Mouse (Mus musculus) kidney, embryonic 14.5 days (tissue): ENCODE measurements at regions not wholly inside any gene's neighbourhood (a gene's known extent, or its start where the extent isn't known, plus 50 kb on each side); places are given as distances from the start of the nearest gene placed in this dataset. TPM values are rescaled to one million over a fixed set of nuclear protein-coding genes. Genes with fewer than 3 reads are reported as not detected.

ENCODE experiments used
- ATAC-seq: fragments of 200-750 bp; cut with Nextera tagmentation; 2 replicates; pipeline ENCODE4 v1.8.0; 2017; ENCODE audit warnings: moderate number of reproducible peaks, mild to moderate bottlenecking, moderate TSS enrichment, moderate library complexity; ENCODE audit not compliant: low FRiP score, low TSS enrichment
- H3K27ac ChIP-seq: fragments of 300-500 bp; sonication (generic); 2 replicates; pipeline ENCODE4 v1.5.1; 2014; ENCODE audit warnings: low read depth, mild to moderate bottlenecking, low read length, moderate library complexity, mixed read lengths
- H3K27me3 ChIP-seq: fragments of 300-500 bp; sonication (generic); 2 replicates; pipeline ENCODE4 v1.6.1; 2014; ENCODE audit warnings: mild to moderate bottlenecking, low read length; ENCODE audit not compliant: control insufficient read depth, insufficient read depth
- H3K36me3 ChIP-seq: fragments of 300-500 bp; sonication (generic); 2 replicates; pipeline ENCODE4 v1.6.1; 2014; ENCODE audit warnings: low read length, mixed read lengths; ENCODE audit not compliant: control insufficient read depth, insufficient read depth
- H3K4me1 ChIP-seq: fragments of 300-500 bp; sonication (generic); 2 replicates; pipeline ENCODE4 v1.6.1; 2014; ENCODE audit warnings: low read length, mixed read lengths; ENCODE audit not compliant: control insufficient read depth, insufficient read depth
- H3K4me2 ChIP-seq: fragments of 300-500 bp; sonication (generic); replicated peaks from 2 replicates; pipeline ENCODE4 v1.6.1; 2014; ENCODE audit warnings: low read depth, mild to moderate bottlenecking, low read length
- H3K4me3 ChIP-seq: fragments of 300-500 bp; sonication (generic); 2 replicates; pipeline ENCODE4 v1.5.1; 2014; ENCODE audit warnings: mild to moderate bottlenecking, low read length
- H3K9ac ChIP-seq: fragments of 300-500 bp; sonication (generic); 2 replicates; pipeline ENCODE4 v1.6.1; 2014; ENCODE audit warnings: low read depth, mild to moderate bottlenecking, low read length, moderate library complexity
- H3K9me3 ChIP-seq: fragments of 300-500 bp; sonication (generic); 2 replicates; pipeline ENCODE4 v1.6.1; 2016; ENCODE audit warnings: low read length; ENCODE audit not compliant: control insufficient read depth
- WGBS: fragments of 180-500 bp; shearing (Covaris S2); extraction: QIAGEN DNeasy Blood & Tissue Kit; methylation state at CpG from one replicate; pipeline ENCODE4 v1.1.7; 2014; 5-methylcytosine and 5-hydroxymethylcytosine counted together
- microRNA-seq: library from miRNA; unstranded; fragments of <30 nt; microRNA quantifications from one replicate; pipeline ENCODE4, GENCODE M21; 2016

DNA sequence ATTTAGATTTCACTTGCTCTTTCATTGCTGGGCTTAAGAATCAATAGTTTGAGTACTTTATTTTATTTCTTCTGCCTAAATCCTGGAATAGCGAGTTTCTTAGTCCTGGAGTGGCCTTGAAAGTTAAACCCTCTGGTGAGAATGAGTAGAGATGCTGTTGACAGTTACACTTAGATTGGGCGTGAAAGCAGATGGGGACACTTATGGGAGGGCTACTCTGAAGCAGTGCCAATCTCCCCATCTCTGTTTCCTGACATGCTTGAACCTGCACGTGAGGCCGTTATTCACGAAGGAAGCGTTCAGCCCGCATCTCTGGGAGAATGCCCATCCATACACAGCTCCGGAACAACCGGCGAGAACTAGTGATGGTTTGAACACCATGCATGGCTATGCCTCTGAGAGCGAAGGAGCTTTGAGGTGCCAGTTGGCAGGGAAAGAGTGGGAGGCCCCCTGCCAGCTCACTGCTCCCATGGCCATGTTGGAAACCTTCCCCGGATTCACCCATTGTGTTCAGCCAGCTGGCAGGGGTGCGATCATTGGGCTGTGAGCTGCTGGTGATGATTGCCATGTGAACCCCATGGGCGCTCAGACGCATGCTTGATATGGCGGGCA is 792.2 kb upstream of the Got2 start:
- no peaks in the 10 kb centered on the region for H3K9me3 ChIP-seq
- H3K4me2 ChIP-seq: no peak overlapping the region
- no peaks in the 10 kb centered on the region for H3K4me1 ChIP-seq
- no peak for ATAC-seq
- no peak overlapping the region for H3K4me3 ChIP-seq
- H3K27ac ChIP-seq: no peak overlapping the region
- 95% methylated on average over 16 of the region's 16 CpGs for WGBS
- no peaks in the 10 kb centered on the region for H3K36me3 ChIP-seq
- H3K9ac ChIP-seq: no peak overlapping the region
- no peaks in the 10 kb centered on the region for H3K27me3 ChIP-seq

DNA sequence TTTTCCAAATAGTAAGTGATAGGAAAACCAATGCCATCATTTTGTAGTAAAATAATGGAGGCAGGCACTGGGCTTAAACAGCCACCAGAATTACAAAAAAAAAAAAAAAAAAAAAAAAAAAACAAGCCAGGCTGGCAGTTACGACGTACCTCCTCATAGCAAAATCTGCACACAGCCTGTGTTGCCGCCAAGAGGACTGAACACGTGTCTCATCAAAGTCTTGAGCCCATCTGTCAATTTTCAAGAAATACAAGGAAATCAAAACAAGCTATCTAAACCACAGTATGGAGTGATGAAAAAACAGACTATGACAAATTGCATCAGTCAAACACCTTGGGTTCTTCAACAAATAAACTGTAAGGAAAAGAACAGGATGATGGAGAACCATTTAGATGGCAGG is 791.2 kb upstream of the Got2 start:
- ATAC-seq: no peak
- no peaks in the 10 kb centered on the region for H3K36me3 ChIP-seq
- H3K4me3 ChIP-seq: no peak overlapping the region
- H3K9ac ChIP-seq: no peak overlapping the region
- H3K27ac ChIP-seq: no peak overlapping the region
- no peaks in the 10 kb centered on the region for H3K9me3 ChIP-seq
- no peaks in the 10 kb centered on the region for H3K4me1 ChIP-seq
- no peaks in the 10 kb centered on the region for H3K27me3 ChIP-seq
- WGBS: 63% methylated on average over 4 of the region's 4 CpGs
- no peak overlapping the region for H3K4me2 ChIP-seq

DNA sequence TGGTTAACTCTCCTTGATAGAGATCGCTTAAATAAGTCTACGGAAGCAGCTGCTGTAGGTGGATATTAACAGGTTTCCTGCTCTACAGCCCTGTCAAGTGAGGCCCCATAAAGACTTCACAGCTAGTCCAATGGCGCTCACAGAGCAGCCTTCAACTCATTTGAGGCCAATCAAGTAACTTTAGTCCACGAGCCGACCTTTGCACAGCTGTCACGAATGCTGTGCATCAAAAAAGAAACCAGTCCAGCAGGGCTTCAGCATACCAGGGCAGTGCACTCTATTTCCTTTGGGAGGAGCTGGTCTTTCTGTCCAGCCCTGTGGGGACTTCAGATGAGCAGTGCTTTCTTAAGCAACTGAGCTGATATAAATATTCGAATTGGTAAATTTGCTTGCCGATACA is 786.4 kb upstream of the Got2 start:
- ATAC-seq: 0 out of 2 replicates have a peak, but pooled peaks have one; percentile 43

DNA sequence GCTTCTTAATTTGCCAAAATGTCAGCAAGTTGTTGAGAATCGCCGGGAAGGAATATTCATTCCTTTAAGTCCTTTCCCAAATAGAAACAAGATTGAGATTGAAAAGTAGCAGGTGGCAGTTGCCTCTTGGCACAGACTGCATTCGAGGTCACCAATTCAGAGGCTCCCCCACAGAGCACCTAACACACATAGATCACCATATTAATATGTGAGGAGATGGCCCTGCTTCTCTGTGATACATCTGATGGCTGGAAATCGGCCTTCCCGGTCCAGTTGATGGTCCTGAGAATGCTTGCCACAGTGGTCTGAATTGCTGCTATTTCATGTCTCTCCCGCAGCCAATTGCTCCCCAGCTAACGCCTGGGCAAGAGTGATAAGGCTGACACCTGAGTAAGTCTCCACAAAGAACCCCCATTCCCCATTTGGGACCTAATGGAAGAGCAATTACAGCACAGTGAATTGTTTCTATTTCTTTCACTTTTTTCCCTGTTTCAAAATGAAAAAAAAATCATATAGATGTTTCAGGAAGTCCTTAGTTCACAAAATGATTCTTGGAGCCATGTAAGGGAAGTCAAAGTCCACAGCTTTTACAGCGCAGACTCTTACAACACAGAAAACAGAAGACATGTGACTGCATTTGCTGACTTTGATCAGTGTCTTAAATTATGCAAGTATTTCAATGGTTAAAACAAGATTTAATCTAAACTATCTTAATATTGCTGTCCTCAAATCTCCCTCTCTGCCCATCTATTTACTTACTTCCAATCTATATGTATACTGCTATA is 768.3 kb upstream of the Got2 start:
- no peak overlapping the region for H3K9ac ChIP-seq
- no peaks in the 10 kb centered on the region for H3K27me3 ChIP-seq
- H3K4me2 ChIP-seq: no peak overlapping the region
- whole genome bisulfite sequencing: 54% methylated on average over 8 of the region's 8 CpGs
- H3K4me3 ChIP-seq: no peak overlapping the region
- no peaks in the 10 kb centered on the region for H3K9me3 ChIP-seq
- H3K27ac ChIP-seq: no peak overlapping the region
- no peak for ATAC-seq
- no peaks in the 10 kb centered on the region for H3K36me3 ChIP-seq
- no peaks in the 10 kb centered on the region for H3K4me1 ChIP-seq

More for the DNA sequence above, 786.4 kb upstream of the Got2 start:
- 40% methylated on average over 8 of the region's 8 CpGs for WGBS
- Histone ChIP-seq H3K4me1 (no peaks in the 10 kb centered on the region), H3K27ac (no peak overlapping the region), H3K27me3 (no peaks in the 10 kb centered on the region), H3K9ac (no peak overlapping the region), H3K9me3 (no peaks in the 10 kb centered on the region), H3K36me3 (no peaks in the 10 kb centered on the region), H3K4me3 (no peak overlapping the region), H3K4me2 (no peak overlapping the region)

DNA sequence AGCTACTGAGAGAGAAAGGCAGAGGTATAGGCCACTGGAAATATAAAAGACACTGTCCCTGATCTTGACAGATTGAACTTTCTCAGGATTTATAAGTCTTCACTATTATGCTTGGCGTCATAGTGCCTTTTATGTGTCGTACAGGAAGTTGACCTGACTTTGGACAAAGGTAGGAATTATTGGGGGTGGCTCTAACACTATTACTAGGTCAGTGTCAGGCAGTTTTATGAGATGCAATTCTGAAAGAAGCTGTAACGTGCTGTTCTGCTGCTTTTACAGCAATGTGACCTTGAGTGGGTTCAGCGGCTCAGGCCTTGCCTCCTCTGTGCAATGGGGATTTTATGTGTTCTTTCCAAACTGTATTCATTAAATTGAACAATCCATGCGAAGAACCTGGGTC is 759.4 kb upstream of the Got2 start:
- H3K4me2 ChIP-seq: no peak overlapping the region
- H3K27ac ChIP-seq: no peak overlapping the region
- peak; percentile 57 for ATAC-seq

More for the DNA sequence above, 759.4 kb upstream of the Got2 start:
- Histone ChIP-seq H3K36me3 (no peaks in the 10 kb centered on the region), H3K9ac (no peak overlapping the region), H3K9me3 (no peaks in the 10 kb centered on the region), H3K27me3 (no peaks in the 10 kb centered on the region), H3K4me1 (no peaks in the 10 kb centered on the region), H3K4me3 (no peak overlapping the region)
- WGBS: 31% methylated on average over 5 of the region's 5 CpGs

Small RNA genes in the stretch of these regions (microRNA-seq; reads per million reads assigned to microRNA genes)
- not detected for gene Gm24132
